Mouse (Mus musculus): ENCODE data around the gene Gm30083.

DNA sequence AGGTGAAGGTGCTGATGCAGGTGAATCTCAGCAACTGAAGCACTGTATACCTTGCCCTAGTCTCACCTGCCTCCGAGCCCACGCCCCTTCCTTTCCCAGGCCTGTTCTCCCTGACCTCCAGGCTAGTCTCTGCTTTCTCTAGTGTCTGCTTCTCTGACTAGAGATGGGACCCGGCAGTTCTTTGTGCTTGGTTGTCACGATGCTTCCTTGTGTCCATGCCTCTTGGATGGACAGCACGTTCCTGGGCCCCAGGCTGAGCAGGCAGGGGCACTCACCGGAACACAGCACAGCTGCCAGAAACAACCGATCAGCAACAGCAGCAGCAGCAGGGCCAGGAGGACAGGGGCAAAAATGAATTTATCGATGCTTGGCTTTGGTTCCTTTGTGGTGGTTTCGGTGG lies 21.9 kb downstream of the Gm30083 start:
- TF ChIP-seq GATA1 (IDR thresholded peaks at IDR 0.05; ENCODE audit: borderline replicate concordance, low read length): no peak
- TF ChIP-seq FLI1 (IDR thresholded peaks at IDR 0.05; ENCODE audit: low read length): no peak
